Mouse (Mus musculus) forebrain, embryonic 16.5 days (tissue): Measurements from ENCODE around the gene Tmem100. TPM values are rescaled to one million over a fixed set of nuclear protein-coding genes. Genes with fewer than 3 reads are reported as not detected.
A peak's percentile ranks its signal among the peaks of the same experiment; 100 is the strongest.

Source experiments
- ATAC-seq: fragments of 200-750 bp; cut with Nextera tagmentation; 2 replicates; pipeline ENCODE4 v1.8.0; 2017; ENCODE audit warnings: mild to moderate bottlenecking, moderate library complexity
- H3K27ac ChIP-seq: fragments of 300-500 bp; sonication (generic); 2 replicates; pipeline ENCODE4 v1.5.1; 2014; ENCODE audit warnings: low read length, control low read depth
- H3K27me3 ChIP-seq: fragments of 300-500 bp; sonication (generic); replicated peaks from 2 replicates; pipeline ENCODE4 v1.6.1; 2014; ENCODE audit warnings: low read length; ENCODE audit not compliant: control insufficient read depth, insufficient read depth
- H3K36me3 ChIP-seq: fragments of 300-500 bp; sonication (generic); 2 replicates; pipeline ENCODE4 v1.6.1; 2014; ENCODE audit not compliant: control insufficient read depth, insufficient read depth
- H3K4me1 ChIP-seq: fragments of 300-500 bp; sonication (generic); replicated peaks from 2 replicates; pipeline ENCODE4 v1.6.1; 2014; ENCODE audit warnings: low read length; ENCODE audit not compliant: control insufficient read depth, insufficient read depth
- H3K4me2 ChIP-seq: fragments of 300-500 bp; sonication (generic); 2 replicates; pipeline ENCODE4 v1.6.1; 2014; ENCODE audit warnings: mild to moderate bottlenecking, low read length, control low read depth
- H3K4me3 ChIP-seq: fragments of 300-500 bp; sonication (generic); replicated peaks from 2 replicates; pipeline ENCODE4 v1.5.1; 2014; ENCODE audit warnings: mild to moderate bottlenecking, low read length, control low read depth
- H3K9ac ChIP-seq: fragments of 300-500 bp; sonication (generic); replicated peaks from 2 replicates; pipeline ENCODE4 v1.6.1; 2014; ENCODE audit warnings: low read depth, low read length, control low read depth
- H3K9me3 ChIP-seq: fragments of 300-500 bp; sonication (generic); 2 replicates; pipeline ENCODE4 v1.6.1; 2016; ENCODE audit warnings: low read length; ENCODE audit not compliant: control insufficient read depth
- WGBS: fragments of 180-500 bp; shearing (Covaris S2); extraction: QIAGEN DNeasy Blood & Tissue Kit; methylation state at CpG from one replicate; pipeline ENCODE4 v1.1.7; 2014; 5-methylcytosine and 5-hydroxymethylcytosine counted together
- polyA plus RNA-seq: library from polyadenylated mRNA; unstranded; fragments of >200 nt; fragmentation: Nextera tagmentation; extraction: Ambion mirVana; gene quantifications from 2 replicates; pipeline ENCODE4 v1.2.1, GENCODE M21; 2015

Gene Tmem100
- polyA plus RNA-seq, 1 experiment from 2014 or later = 5.0 TPM

DNA sequence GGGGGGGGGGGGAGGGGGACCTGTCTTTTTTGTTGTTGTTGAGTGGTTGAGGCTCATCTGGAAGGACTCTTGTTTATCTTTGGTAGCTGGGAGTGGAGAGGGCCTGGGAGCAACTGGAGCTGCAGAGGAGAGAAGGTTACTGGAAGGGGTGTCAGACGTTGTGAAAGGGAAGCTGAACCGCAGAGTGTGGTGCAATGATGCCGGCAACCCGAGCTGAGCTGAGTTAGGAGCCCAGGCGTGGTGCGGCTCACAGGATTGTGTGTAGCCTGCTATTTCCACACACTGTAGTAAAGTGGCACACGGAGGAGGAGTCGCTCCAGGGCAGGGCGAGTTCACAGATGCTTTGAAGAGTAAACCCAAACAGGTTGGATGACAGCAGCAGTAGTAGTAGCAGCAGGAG, 41.6 kb downstream of the Tmem100 start:
- Histone ChIP-seq H3K4me3 (no peak overlapping the region), H3K4me1 (no peaks in the 10 kb centered on the region), H3K9me3 (no peaks in the 10 kb centered on the region), H3K27ac (no peak overlapping the region), H3K36me3 (no peaks in the 10 kb centered on the region), H3K4me2 (no peak overlapping the region), H3K9ac (no peak overlapping the region), H3K27me3 (no peaks in the 10 kb centered on the region)
- 59% methylated on average over 9 of the region's 9 CpGs for WGBS
- no peak for ATAC-seq

DNA sequence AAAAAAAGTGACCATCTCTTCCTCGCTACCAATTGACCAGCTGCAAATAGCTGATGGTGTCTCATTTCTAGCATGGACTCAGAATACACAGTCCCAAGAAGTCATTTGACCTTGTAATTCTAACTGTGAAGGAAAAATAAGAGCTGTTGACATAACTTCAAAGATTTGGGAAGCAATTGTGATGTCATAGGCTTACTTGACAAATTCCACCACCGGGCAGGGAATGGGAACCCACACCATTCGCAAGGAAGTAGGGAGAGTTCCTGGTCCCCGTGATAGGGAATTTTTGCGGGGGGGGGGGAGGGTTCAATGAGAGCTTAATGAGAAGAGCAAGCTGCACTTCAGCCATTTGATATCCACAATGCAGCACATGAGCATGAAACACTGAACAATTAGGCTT, 43.1 kb downstream of the Tmem100 start:
- no peak overlapping the region for H3K4me2 ChIP-seq
- no peak overlapping the region for H3K27ac ChIP-seq
- H3K9me3 ChIP-seq = no peaks in the 10 kb centered on the region
- ATAC-seq = no peak
- no peaks in the 10 kb centered on the region for H3K27me3 ChIP-seq
- no peak overlapping the region for H3K9ac ChIP-seq
- H3K4me3 ChIP-seq = no peak overlapping the region
- H3K36me3 ChIP-seq = no peaks in the 10 kb centered on the region
- H3K4me1 ChIP-seq = no peaks in the 10 kb centered on the region
- WGBS = 83% methylated on average over 5 of the region's 5 CpGs

DNA sequence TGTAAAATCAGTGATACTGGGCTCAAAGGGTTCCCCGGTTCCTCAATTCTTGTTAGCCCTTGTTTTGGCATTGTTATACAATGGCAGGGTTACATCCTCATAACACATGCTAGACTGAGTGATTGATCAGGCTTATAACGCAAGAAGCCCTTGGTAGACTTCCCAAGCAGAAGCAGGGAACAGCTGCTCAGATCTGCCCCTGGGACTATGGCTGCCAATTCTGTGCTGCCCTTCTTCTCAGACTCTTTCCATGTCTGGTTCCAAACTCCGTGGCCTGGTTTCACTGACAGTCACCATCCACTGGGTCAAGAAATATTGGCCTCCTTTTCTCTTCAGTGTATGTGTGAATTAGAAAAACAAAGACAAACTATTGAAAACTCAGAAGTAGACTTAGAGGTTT, 46.5 kb downstream of the Tmem100 start:
- no peak overlapping the region for H3K9ac ChIP-seq
- WGBS = 86% methylated on average over 3 of the region's 3 CpGs
- H3K36me3 ChIP-seq = no peaks in the 10 kb centered on the region
- no peaks in the 10 kb centered on the region for H3K27me3 ChIP-seq
- no peaks in the 10 kb centered on the region for H3K9me3 ChIP-seq
- no peak overlapping the region for H3K4me3 ChIP-seq
- H3K4me2 ChIP-seq = no peak overlapping the region
- no peak for ATAC-seq
- H3K27ac ChIP-seq = no peak overlapping the region
- no peaks in the 10 kb centered on the region for H3K4me1 ChIP-seq

DNA sequence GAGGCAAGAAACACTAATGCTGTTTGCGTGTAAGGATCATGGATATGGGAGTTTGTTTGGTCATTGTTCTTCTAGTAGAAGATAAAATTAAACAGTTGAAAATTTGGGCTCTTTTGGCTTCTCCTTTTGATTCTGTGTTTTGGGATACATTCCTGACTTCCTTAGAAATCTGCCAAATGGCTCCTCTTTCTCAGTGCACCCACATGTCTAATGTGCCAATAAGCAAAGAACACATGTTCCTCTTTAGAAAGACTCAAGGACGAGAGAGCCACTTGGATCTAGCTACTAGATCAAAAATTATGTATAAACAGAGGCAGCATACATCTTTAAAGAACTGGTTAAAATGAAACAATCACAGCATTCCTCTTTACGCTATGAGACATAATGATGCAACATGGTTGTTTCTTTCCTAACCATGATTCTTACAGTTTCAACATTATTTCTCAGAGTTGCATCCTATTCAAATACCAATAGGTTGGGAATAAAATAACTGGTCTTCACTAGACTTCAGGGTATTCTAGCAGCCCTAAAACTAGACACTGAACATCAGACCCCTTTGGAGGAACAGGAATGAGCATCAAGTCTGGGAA, 50.6 kb downstream of the Tmem100 start:
- no peak overlapping the region for H3K4me2 ChIP-seq
- H3K9me3 ChIP-seq = no peaks in the 10 kb centered on the region
- H3K4me1 ChIP-seq = no peaks in the 10 kb centered on the region
- H3K9ac ChIP-seq = no peak overlapping the region
- 71% methylated on average over 3 of the region's 3 CpGs for WGBS
- no peak overlapping the region for H3K4me3 ChIP-seq
- no peaks in the 10 kb centered on the region for H3K36me3 ChIP-seq
- H3K27me3 ChIP-seq = no peaks in the 10 kb centered on the region
- no peak overlapping the region for H3K27ac ChIP-seq
- no peak for ATAC-seq

DNA sequence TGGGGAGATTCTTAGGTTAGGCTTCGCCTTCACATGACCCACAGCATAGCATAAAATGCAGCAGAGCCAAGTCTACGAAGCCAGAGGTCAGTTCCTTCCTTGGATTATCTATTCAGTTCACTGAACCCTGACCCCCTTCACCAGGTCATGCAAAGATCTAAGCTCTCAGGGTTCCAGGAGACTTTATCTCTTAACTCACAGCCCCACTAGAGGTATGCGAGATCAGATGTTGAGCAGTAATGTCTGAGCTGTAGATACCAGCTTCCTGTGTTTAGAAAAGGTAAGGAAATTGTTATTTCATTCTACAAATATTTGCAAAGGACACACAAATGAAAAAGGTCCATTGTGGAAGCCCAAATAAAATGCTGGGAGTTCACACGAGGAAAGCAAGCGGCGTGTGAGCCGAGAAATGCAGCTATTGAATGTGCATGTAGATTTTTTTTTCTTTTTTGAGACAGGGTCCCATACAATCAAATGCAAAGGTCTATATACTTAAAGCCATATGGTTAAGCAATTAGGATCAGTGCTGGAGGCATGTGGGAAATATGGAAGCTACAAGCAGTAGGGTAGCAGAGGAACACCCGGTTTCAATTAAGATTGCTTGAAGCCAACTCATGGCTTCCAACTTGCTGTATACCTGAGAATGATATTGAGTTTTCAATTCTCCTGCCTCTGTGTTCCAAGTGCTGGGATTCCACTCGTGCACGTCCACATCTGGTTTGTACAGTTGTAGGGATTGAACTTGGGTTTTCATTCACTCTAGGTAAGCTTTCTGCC, 51.9 kb downstream of the Tmem100 start:
- Histone ChIP-seq H3K9me3 (no peaks in the 10 kb centered on the region), H3K27ac (no peak overlapping the region), H3K36me3 (no peaks in the 10 kb centered on the region), H3K4me3 (no peak overlapping the region), H3K27me3 (no peaks in the 10 kb centered on the region), H3K4me2 (no peak overlapping the region), H3K9ac (no peak overlapping the region), H3K4me1 (no peaks in the 10 kb centered on the region)
- WGBS = 92% methylated on average over 10 of the region's 10 CpGs
- ATAC-seq = no peak

DNA sequence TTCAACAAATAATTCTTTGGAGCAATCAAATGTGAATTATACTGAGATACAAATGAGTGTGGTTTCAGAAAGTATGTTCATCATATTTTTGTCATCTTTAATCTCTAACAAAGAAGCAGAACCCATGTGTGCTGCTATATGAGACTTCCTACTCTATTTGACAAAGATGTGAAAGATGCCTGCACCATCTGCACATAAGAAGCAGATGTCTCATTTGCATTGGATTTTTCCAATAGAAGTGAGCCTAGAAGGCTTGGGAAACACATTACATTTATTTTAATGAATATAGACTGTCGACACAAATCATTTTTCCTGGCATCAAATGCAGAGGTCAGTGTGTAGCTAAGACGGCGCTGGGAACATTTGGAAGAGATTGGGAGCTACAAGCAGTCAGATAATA, 52.9 kb downstream of the Tmem100 start:
- no peaks in the 10 kb centered on the region for H3K4me1 ChIP-seq
- no peak overlapping the region for H3K4me2 ChIP-seq
- H3K27ac ChIP-seq = no peak overlapping the region
- no peak overlapping the region for H3K9ac ChIP-seq
- H3K36me3 ChIP-seq = no peaks in the 10 kb centered on the region
- H3K4me3 ChIP-seq = no peak overlapping the region
- H3K9me3 ChIP-seq = no peaks in the 10 kb centered on the region
- H3K27me3 ChIP-seq = no peaks in the 10 kb centered on the region
- ATAC-seq = peak; percentile 67; the same call in 1 of the 2 replicates
- WGBS = 59% methylated on average over 3 of the region's 3 CpGs

DNA sequence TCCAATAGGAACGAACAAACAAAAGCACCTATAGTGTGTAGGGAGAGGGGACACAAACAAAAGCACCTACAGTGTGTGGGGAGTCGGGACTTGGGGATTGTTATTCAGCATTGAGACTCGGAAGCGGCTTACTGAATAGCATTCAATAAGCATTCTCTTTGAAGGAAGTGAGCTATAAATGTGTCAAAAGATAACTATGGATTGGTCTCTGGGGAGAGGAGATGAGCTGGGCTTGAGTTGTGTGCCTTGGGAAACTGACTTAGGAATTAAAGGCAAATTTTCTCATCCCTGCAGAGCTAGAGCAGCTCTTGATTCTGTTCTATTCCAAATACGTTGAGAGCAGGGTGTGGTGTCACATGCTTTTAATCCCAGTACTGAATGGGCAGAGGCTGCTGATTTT, 54.0 kb downstream of the Tmem100 start:
- no peak overlapping the region for H3K4me3 ChIP-seq
- no peaks in the 10 kb centered on the region for H3K27me3 ChIP-seq
- WGBS = 54% methylated on average over 5 of the region's 5 CpGs
- no peak overlapping the region for H3K4me2 ChIP-seq
- H3K4me1 ChIP-seq = no peaks in the 10 kb centered on the region
- ATAC-seq = no peak
- no peaks in the 10 kb centered on the region for H3K36me3 ChIP-seq
- no peaks in the 10 kb centered on the region for H3K9me3 ChIP-seq
- H3K27ac ChIP-seq = no peak overlapping the region
- H3K9ac ChIP-seq = no peak overlapping the region

Other genes with a start within 250 kb of the Tmem100 start
- 0.87 and 1.3 TPM in 2 replicates for gene Pctp, start 27.5 kb upstream of the Tmem100 start, polyA plus RNA-seq
- gene Gm45716, start 157.3 kb downstream of the Tmem100 start, polyA plus RNA-seq = 17.5 and 18.0 TPM in 2 replicates
- 104 and 107 TPM in 2 replicates for gene Mmd, start 219.1 kb downstream of the Tmem100 start, polyA plus RNA-seq